Mouse (Mus musculus) left cerebral cortex, postnatal 4 days (tissue): ENCODE results near the gene Lsm14a. TPM values are rescaled to one million over a fixed set of nuclear protein-coding genes. Genes with fewer than 3 reads are reported as not detected.
"Not testable (repeated sequence)": the region's sequence is repeated elsewhere in the genome, so short reads cannot be mapped to it uniquely, and the experiment has no call there.

Experiments used
- DNase-seq: peaks from one replicate; pipeline ENCODE4 v3.0.0-alpha.2; 2022
- intact Hi-C: fragments of 180-260 bp; cut with DNase I; formaldehyde crosslinking; loops from one replicate; pipeline ENCODE4 v1.15.1; 2025
- total RNA-seq, 2 experiments: library from RNA; stranded (reverse); gene quantifications; 2 replicates each; pipeline ENCODE4 v1.2.3; 2021

Lsm14a gene
- total RNA-seq, 2 experiments from 2014 or later, result 65.5 to 81.3 TPM

- no peak for DNase-seq
- intact Hi-C loops, result no loop called here
Observed at GRCm38 (mm10) chr7:34380311-34380710, 12.8 kb downstream of the Lsm14a start.

DNA sequence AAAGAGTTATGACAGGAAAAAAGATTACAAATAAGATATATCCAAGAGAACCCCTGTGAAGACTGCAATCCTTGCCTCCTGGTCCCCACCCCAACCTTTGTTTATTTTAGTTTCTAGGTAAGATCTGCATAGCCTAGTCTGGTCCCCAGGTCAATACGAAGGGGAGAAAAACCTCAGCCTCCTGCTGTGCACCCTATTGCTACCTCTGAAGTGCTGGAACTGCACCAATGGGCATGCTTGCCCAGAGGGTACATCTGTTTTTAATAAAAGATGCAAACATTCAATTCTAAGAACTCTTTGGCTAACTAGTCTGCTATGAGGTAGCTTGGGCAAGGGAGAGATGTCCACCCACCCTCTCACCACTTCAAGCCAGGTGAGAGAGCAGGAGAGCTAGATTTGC, 19.2 kb downstream of the Lsm14a start:
- DNase-seq, result no peak
- intact Hi-C loops, result no loop called here

DNA sequence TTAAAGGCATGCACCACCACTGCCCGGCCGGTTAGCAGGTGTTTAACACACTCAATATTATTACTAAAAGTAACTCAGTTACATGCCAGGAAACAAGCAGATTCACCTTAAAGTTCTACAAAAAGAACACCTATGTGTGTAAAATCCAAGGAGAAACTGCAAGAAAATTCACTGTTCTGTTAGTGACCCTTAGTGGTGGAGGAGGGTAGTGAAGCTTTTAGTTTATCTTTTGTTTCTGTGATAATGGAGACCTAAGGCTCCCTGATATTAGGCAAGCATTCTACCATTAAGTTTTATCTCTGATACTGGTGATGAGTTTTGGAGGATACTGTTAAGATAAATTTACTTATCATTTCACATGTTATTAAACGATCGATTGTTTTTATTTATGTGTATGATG, 37.5 kb downstream of the Lsm14a start:
- no peak for DNase-seq
- intact Hi-C loops, result no loop called here

DNA sequence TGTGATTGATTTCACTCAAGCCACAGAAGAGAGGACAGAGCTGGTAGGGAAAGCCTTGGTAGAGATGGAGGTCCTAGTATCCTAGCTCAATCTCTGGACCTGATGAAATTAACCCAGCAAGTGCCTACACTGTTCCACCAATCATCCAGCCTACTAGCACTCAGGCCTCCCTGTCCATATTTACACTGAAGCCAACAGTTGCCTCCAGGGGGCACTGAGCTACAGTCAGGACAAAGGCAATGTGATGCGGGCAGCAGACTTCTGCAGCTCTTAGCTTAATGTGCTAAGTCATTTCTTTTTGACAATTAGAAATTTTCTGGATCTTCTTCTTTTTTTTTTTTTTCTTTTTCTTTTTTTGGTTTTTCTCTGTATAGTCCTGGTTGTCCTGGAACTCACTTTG, 41.1 kb downstream of the Lsm14a start:
- intact Hi-C loops, result loop anchor here (5.0 kb wide), 2 partner anchors 85 to 100 kb away; partner anchors contain the start of gene Gm6096
- DNase-seq, result peak; percentile 13

DNA sequence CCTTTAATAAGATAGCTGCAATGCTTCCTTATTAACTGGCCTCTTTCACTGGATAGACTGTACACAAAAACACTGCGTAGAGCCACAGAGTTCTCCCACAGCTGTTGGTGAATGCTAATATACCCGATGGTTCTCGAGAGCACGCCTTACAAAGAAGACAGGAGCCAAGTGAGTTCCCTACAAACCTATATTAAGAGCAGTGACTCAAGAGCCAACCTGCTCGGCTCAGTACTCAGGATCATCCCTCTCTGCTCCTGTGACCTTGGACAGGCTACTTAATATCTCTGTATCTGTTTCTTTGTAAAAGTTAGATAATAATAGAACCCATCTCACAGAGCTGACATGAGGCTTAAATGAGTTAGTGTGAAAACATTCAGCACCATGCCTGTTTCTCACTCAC, 42.9 kb downstream of the Lsm14a start:
- intact Hi-C loops, result loop anchor here (5.0 kb wide), 2 partner anchors 83 to 98 kb away; partner anchors contain the start of gene Gm6096

GRCm38 (mm10) chr7:34348011-34348410, 45.1 kb downstream of the Lsm14a start:
- intact Hi-C loops, result no loop called here
- DNase-seq, result no peak

More for the DNA sequence above, 42.9 kb downstream of the Lsm14a start:
- DNase-seq, result no peak

- intact Hi-C loops, result no loop called here
- DNase-seq, result no peak
Observed at GRCm38 (mm10) chr7:34347041-34347440, 46.1 kb downstream of the Lsm14a start.

GRCm38 (mm10) chr7:34346505-34346904, 46.6 kb downstream of the Lsm14a start:
- intact Hi-C loops, result no loop called here
- no peak for DNase-seq

GRCm38 (mm10) chr7:34342040-34342793, 50.9 kb downstream of the Lsm14a start:
- intact Hi-C loops, result no loop called here
- DNase-seq, result no peak

DNA sequence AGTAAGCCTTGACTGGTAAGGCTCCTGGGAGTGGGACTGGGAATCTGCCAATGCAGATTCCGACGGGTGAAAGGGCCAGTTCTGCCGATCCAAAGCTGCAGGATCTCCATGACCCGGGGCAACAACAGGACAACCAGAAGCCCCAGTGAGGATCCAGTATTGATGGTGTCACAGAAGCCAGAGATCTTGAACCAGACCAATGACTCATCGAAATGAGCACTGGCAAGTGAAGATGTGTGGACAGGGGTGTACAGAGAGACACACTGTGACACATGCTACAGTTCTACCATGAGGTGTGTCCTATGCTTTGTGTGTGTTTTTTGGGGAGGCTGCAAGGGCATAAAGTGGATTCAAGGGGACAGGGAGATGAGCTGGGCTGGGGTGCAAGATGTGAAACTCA, 52.3 kb downstream of the Lsm14a start:
- intact Hi-C loops, result no loop called here
- no peak for DNase-seq

DNA sequence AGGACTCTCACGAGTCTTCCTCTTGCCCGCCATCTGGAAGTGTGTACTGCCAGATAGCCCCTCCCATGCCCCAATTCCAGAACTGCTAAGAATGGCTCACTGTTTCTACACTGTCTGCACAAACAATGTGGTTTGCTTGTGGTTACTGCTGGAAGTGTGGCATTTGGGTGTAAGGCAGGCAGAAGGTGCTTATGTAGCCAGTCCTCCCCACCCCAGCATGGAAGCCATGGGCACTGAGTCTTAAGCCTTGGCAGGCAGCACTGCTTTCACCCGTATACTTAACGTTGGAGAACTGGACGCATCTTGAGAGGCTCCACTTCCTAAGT, 54.0 kb downstream of the Lsm14a start:
- intact Hi-C loops, result no loop called here
- DNase-seq, result no peak

GRCm38 (mm10) chr7:34338445-34339163, 54.5 kb downstream of the Lsm14a start:
- intact Hi-C loops, result no loop called here
- no peak for DNase-seq

DNA sequence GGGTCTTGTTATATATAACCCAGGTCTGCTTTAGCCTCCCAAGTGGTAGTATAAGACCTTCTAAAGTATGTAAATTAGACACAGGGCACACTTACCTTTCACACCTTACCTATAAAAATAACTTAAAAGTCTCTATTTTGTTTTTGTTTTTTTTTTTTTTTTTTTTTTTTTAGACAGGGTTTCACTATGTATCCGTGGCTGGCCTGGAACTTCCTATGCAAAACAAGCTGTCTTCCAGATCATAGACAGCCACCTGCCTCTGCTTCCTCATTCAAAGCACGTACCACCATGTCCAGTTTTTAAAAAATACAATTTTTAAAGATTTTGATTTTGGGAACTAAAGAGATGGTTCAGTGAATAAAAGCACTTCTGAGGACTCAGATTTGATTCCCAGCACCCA, 55.8 kb downstream of the Lsm14a start:
- DNase-seq, result no peak
- intact Hi-C loops, result no loop called here

GRCm38 (mm10) chr7:34336545-34336944, 56.6 kb downstream of the Lsm14a start:
- intact Hi-C loops, result not testable (repeated sequence)

DNA sequence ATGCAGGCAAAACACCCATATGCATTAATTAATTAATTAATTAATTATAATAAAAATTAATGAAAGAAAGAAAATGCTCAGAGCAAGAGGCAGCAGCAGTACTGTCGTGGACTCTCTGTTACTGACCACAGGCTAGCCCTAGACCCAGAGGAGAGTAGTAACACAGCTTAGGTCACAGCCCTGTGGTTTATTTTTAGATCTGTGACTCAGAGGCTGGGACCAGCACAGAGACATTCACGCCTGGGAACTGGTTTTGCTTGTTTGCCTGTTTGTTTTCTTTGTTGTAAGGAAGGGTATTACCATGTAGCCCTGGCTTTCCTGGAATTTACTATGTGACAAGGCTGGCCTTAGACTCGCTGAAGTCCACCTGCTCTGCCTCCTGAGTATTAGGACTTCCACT, 65.6 kb downstream of the Lsm14a start:
- DNase-seq, result no peak
- intact Hi-C loops, result no loop called here

More at GRCm38 (mm10) chr7:34336545-34336944, 56.6 kb downstream of the Lsm14a start:
- not testable (repeated sequence) for DNase-seq

DNA sequence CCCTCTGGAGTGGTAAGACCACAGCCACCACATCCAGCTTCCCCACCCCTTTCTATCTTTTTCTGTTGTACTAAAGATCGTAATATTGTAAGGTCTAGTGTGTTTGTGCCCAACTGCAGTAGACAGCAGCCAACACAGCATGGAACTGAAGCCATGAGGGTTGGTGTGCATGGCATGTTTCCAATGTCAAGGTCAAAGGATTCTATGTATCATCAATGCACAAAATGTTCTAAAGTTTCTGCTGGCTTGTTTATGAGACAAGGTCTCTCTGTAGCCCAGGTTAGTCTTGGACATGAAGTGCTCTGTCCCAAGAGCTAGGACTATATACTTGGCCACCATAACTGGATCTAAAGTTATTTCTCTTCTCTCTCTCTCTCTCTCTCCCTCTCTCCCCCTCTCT, 68.3 kb downstream of the Lsm14a start:
- DNase-seq, result no peak
- intact Hi-C loops, result no loop called here

DNA sequence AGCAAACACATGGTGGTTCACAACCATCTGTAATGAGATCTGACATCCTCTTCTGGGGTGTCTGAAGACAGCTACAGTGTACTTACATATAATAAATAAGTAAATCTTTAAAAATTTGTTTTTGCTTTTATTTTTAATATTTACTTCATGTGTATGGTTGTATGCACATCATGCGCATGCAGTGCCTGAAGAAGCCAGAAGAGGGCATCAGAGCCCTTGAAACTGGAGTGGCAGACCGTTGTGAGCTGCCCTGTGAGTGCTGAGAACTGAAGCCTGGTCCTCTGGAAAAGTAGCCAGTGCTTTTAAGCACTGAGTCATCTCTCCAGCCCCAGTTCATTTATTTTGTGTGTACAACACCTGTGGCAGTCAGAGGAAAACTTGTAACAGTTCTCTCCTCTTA, 69.1 kb downstream of the Lsm14a start:
- intact Hi-C loops, result no loop called here
- no peak for DNase-seq

- DNase-seq, result no peak
- intact Hi-C loops, result no loop called here
Observed at GRCm38 (mm10) chr7:34323351-34323750, 69.8 kb downstream of the Lsm14a start.

GRCm38 (mm10) chr7:34321958-34322357, 71.2 kb downstream of the Lsm14a start:
- no peak for DNase-seq

GRCm38 (mm10) chr7:34321119-34321518, 72.0 kb downstream of the Lsm14a start:
- intact Hi-C loops, result no loop called here
- DNase-seq, result no peak

More at GRCm38 (mm10) chr7:34321958-34322357, 71.2 kb downstream of the Lsm14a start:
- intact Hi-C loops, result no loop called here

- DNase-seq, result peak; percentile 48
- intact Hi-C loops, result no loop called here
Observed at GRCm38 (mm10) chr7:34319957-34320356, 73.2 kb downstream of the Lsm14a start.

GRCm38 (mm10) chr7:34319123-34319522, 74.0 kb downstream of the Lsm14a start:
- intact Hi-C loops, result no loop called here
- DNase-seq, result no peak
